Mouse (Mus musculus) frontal cortex, adult (tissue): ENCODE results near the gene Tgfa.

Experiments used
- ATAC-seq: cut with Nextera tagmentation; 2 replicates; pipeline ENCODE4 v1.9.2; 2017; ENCODE audit warnings: mild to moderate bottlenecking, moderate library complexity, mixed read lengths; ENCODE audit not compliant: low TSS enrichment

Tgfa gene

GRCm38 (mm10) chr6:86194941-86195932 lies at the start of gene Tgfa:
Gene Tgfa, plus strand, starts transcription at chr6:86195223.
- peak; percentile 76 for ATAC-seq

GRCm38 (mm10) chr6:86148518-86148917 lies 46.5 kb upstream of the Tgfa start:
- no peak for ATAC-seq

GRCm38 (mm10) chr6:86149001-86149400 lies 46.0 kb upstream of the Tgfa start:
- no peak for ATAC-seq

GRCm38 (mm10) chr6:86152676-86153075 lies 42.3 kb upstream of the Tgfa start:
- no peak for ATAC-seq

- ATAC-seq = no peak
Measured at GRCm38 (mm10) chr6:86153436-86153990, 41.5 kb upstream of the Tgfa start.

- no peak for ATAC-seq
Measured at GRCm38 (mm10) chr6:86154006-86154405, 41.0 kb upstream of the Tgfa start.

GRCm38 (mm10) chr6:86154481-86154880 lies 40.5 kb upstream of the Tgfa start:
- no peak for ATAC-seq

- no peak for ATAC-seq
Measured at GRCm38 (mm10) chr6:86157253-86158234, 37.5 kb upstream of the Tgfa start.

GRCm38 (mm10) chr6:86160878-86161277 lies 34.1 kb upstream of the Tgfa start:
- no peak for ATAC-seq

GRCm38 (mm10) chr6:86161586-86161985 lies 33.4 kb upstream of the Tgfa start:
- no peak for ATAC-seq

- ATAC-seq = no peak
Measured at GRCm38 (mm10) chr6:86164028-86164427, 31.0 kb upstream of the Tgfa start.

GRCm38 (mm10) chr6:86166426-86166825 lies 28.6 kb upstream of the Tgfa start:
- no peak for ATAC-seq

GRCm38 (mm10) chr6:86167851-86168250 lies 27.2 kb upstream of the Tgfa start:
- ATAC-seq = no peak

GRCm38 (mm10) chr6:86169166-86169565 lies 25.9 kb upstream of the Tgfa start:
- no peak for ATAC-seq

GRCm38 (mm10) chr6:86176236-86176635 lies 18.8 kb upstream of the Tgfa start:
- ATAC-seq = no peak

- no peak for ATAC-seq
Measured at GRCm38 (mm10) chr6:86176721-86177120, 18.3 kb upstream of the Tgfa start.

GRCm38 (mm10) chr6:86177331-86177982 lies 17.6 kb upstream of the Tgfa start:
- no peak for ATAC-seq

- no peak for ATAC-seq
Measured at GRCm38 (mm10) chr6:86180617-86181016, 14.4 kb upstream of the Tgfa start.

- ATAC-seq = no peak
Measured at GRCm38 (mm10) chr6:86182016-86182415, 13.0 kb upstream of the Tgfa start.

- no peak for ATAC-seq
Measured at GRCm38 (mm10) chr6:86182626-86183025, 12.4 kb upstream of the Tgfa start.
